In genomic region chr12:67221329-67222220, GRCm38 (mm10) we compare ENCODE assay signal across 8 mouse cellular contexts. TPM values are rescaled to one million over a fixed set of nuclear protein-coding genes. Genes with fewer than 3 reads are reported as not detected.
DNase-seq lines count a peak whose midpoint lies in the region; ATAC-seq and TF ChIP-seq lines count a peak whose summit lies in the region.

No protein-coding gene starts in this region.

- intact Hi-C loops in gastrocnemius, postnatal 36 days (cut with DNase I) = no loop called here
- intact Hi-C loops in left cerebral cortex, postnatal 36 days (cut with DNase I) = loop anchor here (10.0 kb wide), 1 partner anchor 1643 kb away; no protein-coding TSS in a partner anchor

- peak; percentile 82 for ATAC-seq in hindbrain, embryonic 13.5 days (ENCODE audit: low FRiP score)
- ATAC-seq in neural tube, embryonic 12.5 days (ENCODE audit: low FRiP score, low read depth) = peak; percentile 83

- H3K9me3 ChIP-seq in hindbrain, embryonic 13.5 days = no peaks in the 10 kb centered on the region
- no peaks in the 10 kb centered on the region for H3K9me3 ChIP-seq in neural tube, embryonic 12.5 days

- peak overlapping the region; percentile 95 for H3K9ac ChIP-seq in hindbrain, embryonic 13.5 days
- peak overlapping the region; percentile 77 for H3K9ac ChIP-seq in neural tube, embryonic 12.5 days

- TF ChIP-seq POLR2A in embryonic fibroblast, embryonic 13.5 days (IDR thresholded peaks at IDR 0.05; ENCODE audit: low read depth, low read length) = no peak

- no peak overlapping the region for H3K27ac ChIP-seq in embryonic fibroblast, embryonic 13.5 days (ENCODE audit: insufficient read depth, low read length)
- H3K27ac ChIP-seq in hindbrain, embryonic 13.5 days = peak overlapping the region; percentile 96
- peak overlapping the region; percentile 70 for H3K27ac ChIP-seq in neural tube, embryonic 12.5 days

- peak overlapping the region; percentile 49 for H3K4me3 ChIP-seq in embryonic fibroblast, embryonic 13.5 days (ENCODE audit: insufficient read depth, low read length)
- peak overlapping the region; percentile 85 for H3K4me3 ChIP-seq in hindbrain, embryonic 13.5 days
- peak overlapping the region; percentile 76 for H3K4me3 ChIP-seq in neural tube, embryonic 12.5 days

- WGBS in hindbrain, embryonic 13.5 days = under 1% methylated on average over 74 of the region's 78 CpGs
- WGBS in neural tube, embryonic 12.5 days = under 1% methylated on average over 74 of the region's 78 CpGs

- H3K36me3 ChIP-seq in hindbrain, embryonic 13.5 days = no peaks in the 10 kb centered on the region
- H3K36me3 ChIP-seq in neural tube, embryonic 12.5 days = no peaks in the 10 kb centered on the region

- peak; percentile 16 to 34 for DNase-seq in gastrocnemius, postnatal 4 days (ENCODE audit: low spot score in 2 of 2)
- DNase-seq in gastrocnemius, postnatal 36 days = no peak
- DNase-seq in brain, adult 2 months (ENCODE audit: low read depth, low spot score) = peak; percentile 82
- peak; percentile 73 to 80 for DNase-seq in left cerebral cortex, postnatal 36 days (ENCODE audit: low spot score in 2 of 2)
- DNase-seq in B cell, adult 2 months = no peak

- H3K4me2 ChIP-seq in hindbrain, embryonic 13.5 days = peak overlapping the region; percentile 82
- peak overlapping the region; percentile 80 for H3K4me2 ChIP-seq in neural tube, embryonic 12.5 days (replicated peaks)

- TF ChIP-seq CTCF in embryonic fibroblast, embryonic 13.5 days (IDR thresholded peaks at IDR 0.05; ENCODE audit: borderline replicate concordance, insufficient read depth, low read length) = no peak

- peaks cover 2% of the 10 kb centered on the region; the same call in 1 of the 2 replicates for H3K4me1 ChIP-seq in embryonic fibroblast, embryonic 13.5 days (ENCODE audit: control insufficient read depth, insufficient read depth, low read length)
- H3K4me1 ChIP-seq in hindbrain, embryonic 13.5 days (replicated peaks) = peaks cover 22% of the 10 kb centered on the region
- peaks cover 16% of the 10 kb centered on the region; the same call in 1 of the 2 replicates for H3K4me1 ChIP-seq in neural tube, embryonic 12.5 days

- H3K27me3 ChIP-seq in hindbrain, embryonic 13.5 days = peaks cover 3% of the 10 kb centered on the region; the same call in 1 of the 2 replicates
- 0 out of 2 replicates have a peak, but pooled peaks cover 3% of the 10 kb centered on the region for H3K27me3 ChIP-seq in neural tube, embryonic 12.5 days (replicated peaks)

RNA-seq across cellular contexts. Expression of gene Mdga2, which starts 0.8 kb away (rescaled TPM):
- total RNA-seq in gastrocnemius, postnatal 4 days (2021) = 1 to 10 TPM in 1 of 2 experiments, under 1 TPM in 1; 0.41 to 1.0 TPM
- not detected for total RNA-seq in gastrocnemius, postnatal 36 days (2021)
- polyA plus RNA-seq in embryonic fibroblast, embryonic 13.5 days (2011; ENCODE audit: insufficient read length, low read depth, missing spikeins) = 0.47 and 0.76 TPM in 2 replicates
- 24.5 and 25.3 TPM in 2 replicates for polyA plus RNA-seq in hindbrain, embryonic 13.5 days (2015; fragmentation: Nextera tagmentation; extraction: Ambion mirVana)
- total RNA-seq in left cerebral cortex, postnatal 36 days (2021) = 10 to 100 TPM; 49.1 to 72.1 TPM
- polyA plus RNA-seq in neural tube, embryonic 12.5 days (2016; fragmentation: Nextera tagmentation; extraction: Ambion mirVana) = 9.0 and 11.5 TPM in 2 replicates

Comparison
In these comparisons a context has a peak if more than half of its experiments do, and no peak if none do; other contexts are left out.
1. DNase-seq: peak in gastrocnemius, postnatal 4 days (2 of 2), brain, adult 2 months (single experiment) and left cerebral cortex, postnatal 36 days (2 of 2); none in gastrocnemius, postnatal 36 days (0 of 2) and B cell, adult 2 months (0 of 2).
2. RNA of gene Mdga2, which starts 0.8 kb away (total RNA-seq): 49.1 to 72.1 TPM in left cerebral cortex, postnatal 36 days; 0.41 to 1.0 TPM in gastrocnemius, postnatal 4 days and not detected in gastrocnemius, postnatal 36 days; every median in the first group is over 10 times any median in the second.
3. Peak in every context shown above with its lines, with median percentiles within 50 percentile points of each other: H3K4me3 ChIP-seq.